ENCODE assay signal across 9 mouse cellular contexts in the genomic region with DNA sequence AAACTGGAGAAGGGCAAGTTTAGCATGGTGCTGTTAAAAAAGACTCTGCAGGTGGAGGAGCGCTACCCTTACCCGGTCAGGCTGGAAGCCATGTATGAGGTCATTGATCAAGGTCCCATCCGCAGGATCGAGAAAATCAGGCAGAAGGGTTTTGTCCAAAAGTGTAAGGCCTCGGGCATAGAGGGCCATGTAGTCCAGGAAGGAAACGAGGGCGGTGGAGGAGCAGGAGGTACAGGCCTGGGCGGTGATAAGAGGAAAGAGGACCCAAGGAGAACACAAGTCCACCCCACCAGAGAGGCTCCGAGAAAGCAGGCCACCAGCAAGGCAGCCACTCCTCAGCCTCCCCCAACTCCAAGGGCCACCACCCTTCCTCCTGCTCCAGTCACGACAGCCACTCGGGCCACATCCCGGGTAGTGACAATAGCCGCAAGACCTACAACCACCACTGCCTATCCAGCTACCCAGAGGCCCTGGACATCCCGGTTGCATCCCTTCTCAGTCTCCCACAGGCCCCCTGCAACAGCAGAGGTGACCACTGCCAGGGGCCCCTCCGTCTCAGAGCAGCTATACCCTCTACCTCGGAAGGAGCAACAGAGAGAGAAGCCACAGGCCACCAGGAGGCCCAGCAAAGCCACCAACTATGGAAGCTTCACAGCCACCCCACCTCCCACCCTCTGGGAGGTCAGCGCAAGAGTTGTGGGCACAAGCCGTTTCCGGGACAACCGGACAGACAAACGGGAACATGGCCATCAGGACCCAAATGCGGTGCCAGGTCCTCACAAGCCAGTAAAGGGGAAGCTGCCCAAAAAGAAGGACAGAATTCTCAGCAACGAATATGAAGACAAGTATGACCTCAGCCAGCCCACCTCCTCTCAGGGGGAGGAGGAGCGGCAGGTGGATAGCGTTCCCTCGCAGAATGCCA. TPM values are rescaled to one million over a fixed set of nuclear protein-coding genes. Genes with fewer than 3 reads are reported as not detected.
DNase-seq lines count a peak whose midpoint lies in the region; ATAC-seq and TF ChIP-seq lines count a peak whose summit lies in the region.
"Had no signal": no experiment of that assay in that cellular context is flagged by ENCODE, and none has a peak within 500 bp of the region (broad histone marks: within the 10 kb centered on the region; RNA-seq: fewer than 3 reads in every experiment).

No protein-coding gene starts in this region.

- WGBS in hindbrain, embryonic 14.5 days: 89% methylated on average over 26 of the region's 26 CpGs
- WGBS in hindbrain, embryonic 10.5 days: 87% methylated on average over 26 of the region's 26 CpGs
- WGBS in limb, embryonic 12.5 days: 89% methylated on average over 26 of the region's 26 CpGs
- WGBS in stomach, embryonic 14.5 days: 86% methylated on average over 26 of the region's 26 CpGs
- 86% methylated on average over 26 of the region's 26 CpGs for WGBS in forebrain, postnatal 0 days

- no peaks in the 10 kb centered on the region for H3K27me3 ChIP-seq in hindbrain, embryonic 14.5 days (ENCODE audit: control insufficient read depth, insufficient read depth, low read length)
- H3K27me3 ChIP-seq in hindbrain, embryonic 10.5 days (ENCODE audit: insufficient read depth, poor library complexity, severe bottlenecking): no peaks in the 10 kb centered on the region
- no peaks in the 10 kb centered on the region for H3K27me3 ChIP-seq in limb, embryonic 12.5 days
- no peaks in the 10 kb centered on the region for H3K27me3 ChIP-seq in stomach, embryonic 14.5 days (ENCODE audit: control insufficient read depth, insufficient read depth, low read length)
- H3K27me3 ChIP-seq in forebrain, postnatal 0 days (ENCODE audit: insufficient read depth, low read length): no peaks in the 10 kb centered on the region
- H3K27me3 ChIP-seq: midbrain, embryonic 12.5 days had no signal

- H3K36me3 ChIP-seq in hindbrain, embryonic 14.5 days (replicated peaks; ENCODE audit: control insufficient read depth, insufficient read depth): no peaks in the 10 kb centered on the region
- H3K36me3 ChIP-seq in hindbrain, embryonic 10.5 days: no peaks in the 10 kb centered on the region
- no peaks in the 10 kb centered on the region for H3K36me3 ChIP-seq in limb, embryonic 12.5 days
- H3K36me3 ChIP-seq in stomach, embryonic 14.5 days (ENCODE audit: control insufficient read depth, insufficient read depth, low read length): no peaks in the 10 kb centered on the region
- H3K36me3 ChIP-seq in forebrain, postnatal 0 days (ENCODE audit: insufficient read depth): no peaks in the 10 kb centered on the region
- H3K36me3 ChIP-seq: midbrain, embryonic 12.5 days had no signal

- no peaks in the 10 kb centered on the region for H3K4me1 ChIP-seq in hindbrain, embryonic 14.5 days (replicated peaks; ENCODE audit: control insufficient read depth, insufficient read depth, low read length)
- peaks cover 13% of the 10 kb centered on the region for H3K4me1 ChIP-seq in hindbrain, embryonic 10.5 days (replicated peaks)
- H3K4me1 ChIP-seq in limb, embryonic 12.5 days (replicated peaks): peaks cover 61% of the 10 kb centered on the region
- H3K4me1 ChIP-seq in stomach, embryonic 14.5 days (ENCODE audit: control insufficient read depth, insufficient read depth, low read length): peaks cover 9% of the 10 kb centered on the region; the same call in 1 of the 2 replicates
- H3K4me1 ChIP-seq in forebrain, postnatal 0 days (ENCODE audit: insufficient read depth): no peaks in the 10 kb centered on the region

- H3K4me2 ChIP-seq in hindbrain, embryonic 14.5 days (replicated peaks): no peak overlapping the region
- peak overlapping the region; percentile 77 for H3K4me2 ChIP-seq in limb, embryonic 12.5 days
- H3K4me2 ChIP-seq in stomach, embryonic 14.5 days (replicated peaks; ENCODE audit: low read depth, low read length): peak overlapping the region; percentile 61
- H3K4me2 ChIP-seq in forebrain, postnatal 0 days (ENCODE audit: low read depth): no peak overlapping the region
- H3K4me2 ChIP-seq: midbrain, embryonic 12.5 days had no signal

- no peaks in the 10 kb centered on the region for H3K9me3 ChIP-seq in hindbrain, embryonic 14.5 days (ENCODE audit: control insufficient read depth, low read length)
- H3K9me3 ChIP-seq in hindbrain, embryonic 10.5 days: no peaks in the 10 kb centered on the region
- H3K9me3 ChIP-seq in limb, embryonic 12.5 days: no peaks in the 10 kb centered on the region
- no peaks in the 10 kb centered on the region for H3K9me3 ChIP-seq in stomach, embryonic 14.5 days (ENCODE audit: control insufficient read depth, low read depth, low read length)
- no peaks in the 10 kb centered on the region for H3K9me3 ChIP-seq in forebrain, postnatal 0 days (ENCODE audit: low read length)
- H3K9me3 ChIP-seq: midbrain, embryonic 12.5 days had no signal

- H3K27ac ChIP-seq in hindbrain, embryonic 14.5 days: no peak overlapping the region
- no peak overlapping the region for H3K27ac ChIP-seq in hindbrain, embryonic 10.5 days
- no peak overlapping the region for H3K27ac ChIP-seq in limb, embryonic 12.5 days
- H3K27ac ChIP-seq in stomach, embryonic 14.5 days (ENCODE audit: low read length): no peak overlapping the region
- no peak overlapping the region for H3K27ac ChIP-seq in forebrain, postnatal 0 days (ENCODE audit: low read depth, low read length)
- H3K27ac ChIP-seq: midbrain, embryonic 12.5 days had no signal

- no peak for DNase-seq in hindbrain, embryonic 14.5 days (ENCODE audit: low spot score)
- no peak for DNase-seq in hindbrain, embryonic 10.5 days (ENCODE audit: low spot score)
- peak; percentile 8 for DNase-seq in ovary, postnatal 36 days (ENCODE audit: low spot score)
- DNase-seq in ovary, postnatal 14 days (ENCODE audit: low spot score): no peak
- DNase-seq in forebrain, postnatal 0 days: no peak
- no peak for DNase-seq in cerebellum, adult 11 months

- H3K4me3 ChIP-seq in hindbrain, embryonic 14.5 days (replicated peaks; ENCODE audit: low read length): no peak overlapping the region
- H3K4me3 ChIP-seq in hindbrain, embryonic 10.5 days: no peak overlapping the region
- no peak overlapping the region for H3K4me3 ChIP-seq in limb, embryonic 12.5 days (replicated peaks)
- no peak overlapping the region for H3K4me3 ChIP-seq in stomach, embryonic 14.5 days (ENCODE audit: low read depth, low read length)
- H3K4me3 ChIP-seq in forebrain, postnatal 0 days (ENCODE audit: low read depth, low read length): no peak overlapping the region; the same call in 1 of the 2 replicates
- H3K4me3 ChIP-seq: midbrain, embryonic 12.5 days had no signal

- TF ChIP-seq CTCF in forebrain, postnatal 0 days (IDR thresholded peaks at IDR 0.05; ENCODE audit: low read depth): no peak

- H3K9ac ChIP-seq in hindbrain, embryonic 14.5 days: no peak overlapping the region
- no peak overlapping the region for H3K9ac ChIP-seq in limb, embryonic 12.5 days (replicated peaks)
- no peak overlapping the region for H3K9ac ChIP-seq in stomach, embryonic 14.5 days (replicated peaks; ENCODE audit: low read depth, low read length)
- H3K9ac ChIP-seq in forebrain, postnatal 0 days: no peak overlapping the region
- H3K9ac ChIP-seq: midbrain, embryonic 12.5 days had no signal

- ATAC-seq in hindbrain, embryonic 14.5 days (ENCODE audit: low FRiP score): 0 out of 2 replicates have a peak, but pooled peaks have one; percentile 26
- no peak for ATAC-seq in limb, embryonic 12.5 days (ENCODE audit: insufficient number of reproducible peaks, insufficient read depth, low FRiP score, low TSS enrichment, low read depth)
- no peak for ATAC-seq in stomach, embryonic 14.5 days (ENCODE audit: insufficient number of reproducible peaks, insufficient read depth, low FRiP score, low read depth)
- no peak for ATAC-seq in forebrain, postnatal 0 days

RNA-seq across cellular contexts. Expression of gene Ccdc80, which starts 2.6 kb away (rescaled TPM):
- polyA plus RNA-seq in hindbrain, embryonic 14.5 days (2014; fragmentation: Nextera tagmentation; extraction: Ambion mirVana): 11.5 and 15.5 TPM in 2 replicates
- polyA plus RNA-seq in hindbrain, embryonic 10.5 days (2016; fragmentation: Nextera tagmentation; extraction: Ambion mirVana): 25.0 and 26.8 TPM in 2 replicates
- polyA plus RNA-seq in limb, embryonic 12.5 days (2016; fragmentation: Nextera tagmentation; extraction: Ambion mirVana): 49.4 and 51.1 TPM in 2 replicates
- 96.2 and 112 TPM in 2 replicates for polyA plus RNA-seq in stomach, embryonic 14.5 days (2014; fragmentation: Nextera tagmentation; extraction: Ambion mirVana)
- total RNA-seq in forebrain, postnatal 0 days (2014; rRNA removed): 11.5 and 15.9 TPM in 2 replicates
- 19.5 and 22.4 TPM in 2 replicates for polyA plus RNA-seq in forebrain, postnatal 0 days (2015; fragmentation: Nextera tagmentation; extraction: Ambion mirVana)

Comparison
In these comparisons a context has a peak if more than half of its experiments do, and no peak if none do; other contexts are left out.
1. H3K4me2 ChIP-seq: peak in limb, embryonic 12.5 days (single experiment) and stomach, embryonic 14.5 days (single experiment); none in hindbrain, embryonic 14.5 days (single experiment) and forebrain, postnatal 0 days (single experiment).